Mouse (Mus musculus): ENCODE measurements around the gene Tor1aip2.

The Tor1aip2 gene

GRCm38 (mm10) chr1:156035269-156035929 lies at the start of gene Tor1aip2:
Gene Tor1aip2, plus strand, starts transcription at chr1:156035403.
- no peak for TF ChIP-seq GATA4 (IDR thresholded peaks at IDR 0.05; ENCODE audit: insufficient replicate concordance, low read length)

- no peak for TF ChIP-seq GATA4 (IDR thresholded peaks at IDR 0.05; ENCODE audit: insufficient replicate concordance, low read length)
These were observed 47.6 kb upstream of the Tor1aip2 start for GRCm38 (mm10) chr1:155987625-155988024.

GRCm38 (mm10) chr1:155989387-155989786 lies 45.8 kb upstream of the Tor1aip2 start:
- no peak for TF ChIP-seq GATA4 (IDR thresholded peaks at IDR 0.05; ENCODE audit: insufficient replicate concordance, low read length)

- no peak for TF ChIP-seq GATA4 (IDR thresholded peaks at IDR 0.05; ENCODE audit: insufficient replicate concordance, low read length)
These were observed 44.8 kb upstream of the Tor1aip2 start for GRCm38 (mm10) chr1:155990391-155990790.

- TF ChIP-seq GATA4 (IDR thresholded peaks at IDR 0.05; ENCODE audit: insufficient replicate concordance, low read length) = no peak
These were observed 40.7 kb upstream of the Tor1aip2 start for GRCm38 (mm10) chr1:155994524-155994923.

GRCm38 (mm10) chr1:155995612-155996011 lies 39.6 kb upstream of the Tor1aip2 start:
- TF ChIP-seq GATA4 (IDR thresholded peaks at IDR 0.05; ENCODE audit: insufficient replicate concordance, low read length) = 0 out of 2 replicates have a peak, but pooled peaks have one; percentile 48

GRCm38 (mm10) chr1:156002366-156002765 lies 32.8 kb upstream of the Tor1aip2 start:
- no peak for TF ChIP-seq GATA4 (IDR thresholded peaks at IDR 0.05; ENCODE audit: insufficient replicate concordance, low read length)

GRCm38 (mm10) chr1:156003201-156003935 lies 31.8 kb upstream of the Tor1aip2 start:
- no peak for TF ChIP-seq GATA4 (IDR thresholded peaks at IDR 0.05; ENCODE audit: insufficient replicate concordance, low read length)

- TF ChIP-seq GATA4 (IDR thresholded peaks at IDR 0.05; ENCODE audit: insufficient replicate concordance, low read length) = no peak
These were observed 29.3 kb upstream of the Tor1aip2 start for GRCm38 (mm10) chr1:156005906-156006305.

- no peak for TF ChIP-seq GATA4 (IDR thresholded peaks at IDR 0.05; ENCODE audit: insufficient replicate concordance, low read length)
These were observed 26.2 kb upstream of the Tor1aip2 start for GRCm38 (mm10) chr1:156009003-156009402.

- TF ChIP-seq GATA4 (IDR thresholded peaks at IDR 0.05; ENCODE audit: insufficient replicate concordance, low read length) = no peak
These were observed 15.4 kb upstream of the Tor1aip2 start for GRCm38 (mm10) chr1:156019800-156020199.

GRCm38 (mm10) chr1:156020402-156020801 lies 14.8 kb upstream of the Tor1aip2 start:
- TF ChIP-seq GATA4 (IDR thresholded peaks at IDR 0.05; ENCODE audit: insufficient replicate concordance, low read length) = no peak

GRCm38 (mm10) chr1:156024831-156025503 lies 10.2 kb upstream of the Tor1aip2 start:
- no peak for TF ChIP-seq GATA4 (IDR thresholded peaks at IDR 0.05; ENCODE audit: insufficient replicate concordance, low read length)

GRCm38 (mm10) chr1:156027849-156028248 lies 7.4 kb upstream of the Tor1aip2 start:
- no peak for TF ChIP-seq GATA4 (IDR thresholded peaks at IDR 0.05; ENCODE audit: insufficient replicate concordance, low read length)

GRCm38 (mm10) chr1:156028340-156028975 lies 6.7 kb upstream of the Tor1aip2 start:
- TF ChIP-seq GATA4 (IDR thresholded peaks at IDR 0.05; ENCODE audit: insufficient replicate concordance, low read length) = no peak
